Mouse (Mus musculus): Measurements from ENCODE around the gene Fam163b. TPM values are rescaled to one million over a fixed set of nuclear protein-coding genes. Genes with fewer than 3 reads are reported as not detected.

The Fam163b gene
- polyA plus RNA-seq, 1 experiment from 2014 or later = 0.43 TPM

DNA sequence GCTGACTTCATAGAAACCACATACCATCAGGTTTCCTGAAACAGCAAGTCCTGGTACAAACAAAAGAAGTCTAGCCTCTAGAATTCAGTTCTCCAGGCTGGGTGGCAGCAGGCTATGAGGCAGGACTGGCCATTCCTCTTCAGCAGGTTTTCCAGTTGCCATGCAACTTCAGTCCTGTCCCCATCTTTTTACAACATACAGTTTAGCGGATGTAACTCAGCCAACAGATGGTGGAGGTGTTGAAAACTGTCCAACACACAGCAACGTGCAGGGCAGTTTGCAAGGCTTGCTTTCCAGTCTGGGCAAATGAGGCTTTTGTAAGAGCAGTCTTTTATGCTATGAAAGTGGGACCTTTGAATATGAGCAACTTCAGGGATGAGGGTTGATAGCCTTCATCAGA is 2.7 kb upstream of the Fam163b start:
- TF ChIP-seq EP300 (IDR thresholded peaks at IDR 0.05) = no peak
- TF ChIP-seq CTCF (IDR thresholded peaks at IDR 0.05) = no peak
- H3K27me3 ChIP-seq (replicated peaks; ENCODE audit: insufficient read depth, low read length) = peaks cover 13% of the 10 kb centered on the region; the same call in 1 of the 2 replicates
- ATAC-seq = no peak
- H3K9me3 ChIP-seq (ENCODE audit: low read length) = no peaks in the 10 kb centered on the region
- no peak overlapping the region for H3K4me2 ChIP-seq (replicated peaks; ENCODE audit: low read depth, low read length)
- no peak for DNase-seq (ENCODE audit: low spot score)
- H3K4me1 ChIP-seq (ENCODE audit: insufficient read depth, low read depth, low read length) = no peaks in the 10 kb centered on the region; the same call in 1 of the 2 replicates
- no peak overlapping the region for H3K9ac ChIP-seq (replicated peaks; ENCODE audit: low read depth)
- H3K27ac ChIP-seq (ENCODE audit: low read length) = no peak overlapping the region
- no peaks in the 10 kb centered on the region for H3K36me3 ChIP-seq (ENCODE audit: insufficient read depth, low read length)
- H3K4me3 ChIP-seq (ENCODE audit: low read depth, low read length) = no peak overlapping the region
- WGBS = 59% methylated on average over 2 of the region's 2 CpGs

DNA sequence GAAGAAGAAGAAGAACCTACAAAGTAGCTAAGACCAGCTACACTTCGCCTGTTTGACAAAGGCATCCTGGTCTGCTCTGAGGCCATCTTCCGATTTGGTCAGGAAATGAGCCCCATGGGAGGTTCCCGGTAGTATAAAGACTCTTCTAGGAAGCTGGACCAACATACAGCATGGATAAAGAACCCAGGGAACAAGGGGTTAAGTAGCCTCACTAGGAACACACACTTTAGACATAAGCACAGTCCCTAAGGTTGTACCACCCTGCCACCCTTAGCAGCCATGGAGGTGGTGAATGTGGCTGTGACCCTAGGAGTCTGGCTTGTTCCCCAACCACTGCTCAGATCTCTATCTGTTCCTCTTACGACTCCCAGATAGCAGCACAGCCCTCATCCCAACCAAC is 3.9 kb downstream of the Fam163b start:
- Histone ChIP-seq H3K9ac (replicated peaks; ENCODE audit: low read depth) (no peak overlapping the region), H3K36me3 (ENCODE audit: insufficient read depth, low read length) (no peaks in the 10 kb centered on the region), H3K27me3 (replicated peaks; ENCODE audit: insufficient read depth, low read length) (peaks cover 13% of the 10 kb centered on the region; the same call in 1 of the 2 replicates), H3K4me2 (replicated peaks; ENCODE audit: low read depth, low read length) (no peak overlapping the region), H3K4me1 (ENCODE audit: insufficient read depth, low read depth, low read length) (no peaks in the 10 kb centered on the region; the same call in 1 of the 2 replicates), H3K27ac (ENCODE audit: low read length) (no peak overlapping the region), H3K4me3 (ENCODE audit: low read depth, low read length) (no peak overlapping the region), H3K9me3 (ENCODE audit: low read length) (no peaks in the 10 kb centered on the region)
- no peak for TF ChIP-seq EP300 (IDR thresholded peaks at IDR 0.05)
- no peak for TF ChIP-seq CTCF (IDR thresholded peaks at IDR 0.05)
- no peak for DNase-seq (ENCODE audit: low spot score)
- ATAC-seq = no peak
- WGBS = 42% methylated on average over 4 of the region's 4 CpGs

- ATAC-seq (no peak), DNase-seq (ENCODE audit: low spot score) (no peak)
- H3K9ac ChIP-seq (replicated peaks; ENCODE audit: low read depth) = no peak overlapping the region
- H3K4me1 ChIP-seq (ENCODE audit: insufficient read depth, low read depth, low read length) = no peaks in the 10 kb centered on the region; the same call in 1 of the 2 replicates
- no peaks in the 10 kb centered on the region for H3K36me3 ChIP-seq (ENCODE audit: insufficient read depth, low read length)
- peaks cover 6% of the 10 kb centered on the region; the same call in 1 of the 2 replicates for H3K27me3 ChIP-seq (replicated peaks; ENCODE audit: insufficient read depth, low read length)
- no peak overlapping the region for H3K4me3 ChIP-seq (ENCODE audit: low read depth, low read length)
- H3K4me2 ChIP-seq (replicated peaks; ENCODE audit: low read depth, low read length) = no peak overlapping the region
- WGBS = 56% methylated on average over 1 of the region's 1 CpGs
- no peak for TF ChIP-seq EP300 (IDR thresholded peaks at IDR 0.05)
- TF ChIP-seq CTCF (IDR thresholded peaks at IDR 0.05) = no peak
- no peaks in the 10 kb centered on the region for H3K9me3 ChIP-seq (ENCODE audit: low read length)
- no peak overlapping the region for H3K27ac ChIP-seq (ENCODE audit: low read length)
Observed at GRCm38 (mm10) chr2:27136789-27137188, 5.5 kb downstream of the Fam163b start.

DNA sequence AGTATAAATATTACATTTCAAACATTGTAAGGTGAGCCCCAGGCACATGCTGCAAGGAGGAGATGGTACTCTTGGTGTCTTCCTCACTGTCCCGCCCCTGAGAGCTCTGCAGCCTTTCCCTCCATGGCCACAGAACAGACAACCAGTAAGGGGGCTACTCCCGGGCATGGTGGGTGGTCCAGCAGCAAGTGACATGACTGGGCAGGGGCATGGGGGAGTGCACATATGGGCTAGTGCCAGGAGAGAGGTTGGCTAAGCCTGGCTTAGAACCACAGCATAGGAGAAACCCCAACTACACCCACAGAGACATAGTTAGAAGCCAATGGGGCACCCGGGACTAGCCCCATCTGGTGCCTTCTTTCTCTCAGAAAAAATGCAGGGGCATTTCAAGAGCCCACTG is 6.0 kb downstream of the Fam163b start:
- Histone ChIP-seq H3K27me3 (replicated peaks; ENCODE audit: insufficient read depth, low read length) (0 out of 2 replicates have a peak, but pooled peaks cover 3% of the 10 kb centered on the region), H3K4me2 (replicated peaks; ENCODE audit: low read depth, low read length) (no peak overlapping the region), H3K27ac (ENCODE audit: low read length) (no peak overlapping the region), H3K36me3 (ENCODE audit: insufficient read depth, low read length) (no peaks in the 10 kb centered on the region), H3K4me1 (ENCODE audit: insufficient read depth, low read depth, low read length) (no peaks in the 10 kb centered on the region), H3K9me3 (ENCODE audit: low read length) (no peaks in the 10 kb centered on the region), H3K9ac (replicated peaks; ENCODE audit: low read depth) (no peak overlapping the region), H3K4me3 (ENCODE audit: low read depth, low read length) (no peak overlapping the region)
- TF ChIP-seq CTCF (IDR thresholded peaks at IDR 0.05) = no peak
- no peak for TF ChIP-seq EP300 (IDR thresholded peaks at IDR 0.05)
- 50% methylated on average over 3 of the region's 3 CpGs for WGBS
- no peak for DNase-seq (ENCODE audit: low spot score)
- ATAC-seq = no peak

GRCm38 (mm10) chr2:27135935-27136334 is 6.4 kb downstream of the Fam163b start:
- DNase-seq (ENCODE audit: low spot score) = no peak
- TF ChIP-seq CTCF (IDR thresholded peaks at IDR 0.05) (no peak), EP300 (IDR thresholded peaks at IDR 0.05) (no peak)
- H3K9ac ChIP-seq (replicated peaks; ENCODE audit: low read depth) = no peak overlapping the region

GRCm38 (mm10) chr2:27128990-27129389 is 13.3 kb downstream of the Fam163b start:
- Histone ChIP-seq H3K9ac (replicated peaks; ENCODE audit: low read depth) (no peak overlapping the region), H3K9me3 (ENCODE audit: low read length) (no peaks in the 10 kb centered on the region), H3K27me3 (replicated peaks; ENCODE audit: insufficient read depth, low read length) (no peaks in the 10 kb centered on the region), H3K4me3 (ENCODE audit: low read depth, low read length) (no peak overlapping the region), H3K36me3 (ENCODE audit: insufficient read depth, low read length) (no peaks in the 10 kb centered on the region), H3K4me2 (replicated peaks; ENCODE audit: low read depth, low read length) (no peak overlapping the region), H3K27ac (ENCODE audit: low read length) (no peak overlapping the region), H3K4me1 (ENCODE audit: insufficient read depth, low read depth, low read length) (no peaks in the 10 kb centered on the region)
- no peak for ATAC-seq
- TF ChIP-seq CTCF (IDR thresholded peaks at IDR 0.05) = no peak
- no peak for DNase-seq (ENCODE audit: low spot score)
- WGBS = 51% methylated on average over 3 of the region's 3 CpGs

More at GRCm38 (mm10) chr2:27135935-27136334, 6.4 kb downstream of the Fam163b start:
- ATAC-seq = no peak
- no peaks in the 10 kb centered on the region for H3K4me1 ChIP-seq (ENCODE audit: insufficient read depth, low read depth, low read length)
- H3K4me2 ChIP-seq (replicated peaks; ENCODE audit: low read depth, low read length) = no peak overlapping the region
- no peak overlapping the region for H3K27ac ChIP-seq (ENCODE audit: low read length)
- H3K27me3 ChIP-seq (replicated peaks; ENCODE audit: insufficient read depth, low read length) = 0 out of 2 replicates have a peak, but pooled peaks cover 3% of the 10 kb centered on the region
- 76% methylated on average over 5 of the region's 5 CpGs for WGBS
- H3K4me3 ChIP-seq (ENCODE audit: low read depth, low read length) = no peak overlapping the region
- H3K9me3 ChIP-seq (ENCODE audit: low read length) = no peaks in the 10 kb centered on the region
- H3K36me3 ChIP-seq (ENCODE audit: insufficient read depth, low read length) = no peaks in the 10 kb centered on the region

GRCm38 (mm10) chr2:27126496-27126895 is 15.8 kb downstream of the Fam163b start:
- DNase-seq (ENCODE audit: low spot score) (no peak), ATAC-seq (no peak)
- Histone ChIP-seq H3K4me2 (replicated peaks; ENCODE audit: low read depth, low read length) (no peak overlapping the region), H3K27me3 (replicated peaks; ENCODE audit: insufficient read depth, low read length) (no peaks in the 10 kb centered on the region), H3K36me3 (ENCODE audit: insufficient read depth, low read length) (no peaks in the 10 kb centered on the region), H3K9ac (replicated peaks; ENCODE audit: low read depth) (no peak overlapping the region), H3K4me3 (ENCODE audit: low read depth, low read length) (no peak overlapping the region), H3K4me1 (ENCODE audit: insufficient read depth, low read depth, low read length) (peaks cover 4% of the 10 kb centered on the region; the same call in 1 of the 2 replicates), H3K9me3 (ENCODE audit: low read length) (no peaks in the 10 kb centered on the region), H3K27ac (ENCODE audit: low read length) (no peak overlapping the region)
- WGBS = 47% methylated on average over 4 of the region's 4 CpGs
- TF ChIP-seq EP300 (IDR thresholded peaks at IDR 0.05) (no peak), CTCF (IDR thresholded peaks at IDR 0.05) (no peak)

All from lung, postnatal 0 days (tissue).